Mouse (Mus musculus): ENCODE measurements at regions not wholly inside any gene's neighbourhood (a gene's known extent, or its start where the extent isn't known, plus 50 kb on each side); places are given as distances from the start of the nearest gene placed in this dataset.

DNA sequence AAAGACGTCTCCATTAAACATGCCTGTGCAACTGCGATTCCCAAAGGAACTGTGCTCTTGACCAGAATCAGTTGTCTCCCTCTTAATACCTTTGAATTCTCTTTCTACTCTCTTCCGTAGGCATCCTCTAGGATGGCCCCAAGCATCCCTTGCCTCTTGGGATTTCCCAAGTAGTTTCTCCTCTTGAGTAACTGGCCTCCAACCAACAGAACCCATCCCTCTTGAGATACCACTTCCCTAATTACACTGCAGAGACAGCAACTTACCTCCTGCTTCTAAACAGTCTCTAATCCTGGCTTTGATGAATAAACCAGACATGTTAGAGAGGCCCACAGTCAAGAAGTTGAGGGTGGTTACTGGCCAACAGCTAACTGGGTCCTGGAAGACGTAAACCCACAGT lies 129.7 kb downstream of the Mreg start:
- Histone ChIP-seq H3K27ac (ENCODE audit: low read length) (no peak overlapping the region), H3K4me2 (ENCODE audit: low read depth, low read length) (no peak overlapping the region), H3K9ac (ENCODE audit: low read length) (no peak overlapping the region), H3K27me3 (ENCODE audit: control insufficient read depth, insufficient read depth, low read length) (no peaks in the 10 kb centered on the region), H3K36me3 (ENCODE audit: control insufficient read depth, insufficient read depth, low read length) (no peaks in the 10 kb centered on the region), H3K9me3 (replicated peaks; ENCODE audit: control insufficient read depth, low read length) (no peaks in the 10 kb centered on the region), H3K4me3 (replicated peaks; ENCODE audit: low read length) (no peak overlapping the region), H3K4me1 (ENCODE audit: control insufficient read depth, insufficient read depth, low read length) (no peaks in the 10 kb centered on the region)
- 77% methylated on average over 4 of the region's 4 CpGs for WGBS
- ATAC-seq (ENCODE audit: insufficient read depth, low FRiP score), result no peak

DNA sequence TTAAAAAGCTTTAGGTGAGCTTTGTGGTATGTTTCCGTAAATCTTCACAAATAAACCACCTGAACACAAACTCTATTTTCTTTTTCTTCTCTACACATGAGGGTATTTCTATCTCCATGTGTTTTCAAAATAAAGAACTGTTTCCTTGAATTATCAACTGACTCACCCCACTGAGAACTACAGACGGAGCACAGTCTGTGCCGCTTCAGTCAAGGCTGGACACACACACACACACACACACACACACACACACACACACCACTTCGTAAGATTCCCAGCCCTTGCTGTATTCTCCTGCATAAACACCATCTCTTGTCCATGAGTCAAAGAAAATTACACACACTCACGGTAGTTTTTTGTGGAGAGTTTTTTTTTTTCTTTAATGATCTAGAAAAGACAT lies 130.3 kb downstream of the Mreg start:
- no peaks in the 10 kb centered on the region for H3K9me3 ChIP-seq (replicated peaks; ENCODE audit: control insufficient read depth, low read length)
- H3K27ac ChIP-seq (ENCODE audit: low read length), result no peak overlapping the region
- H3K27me3 ChIP-seq (ENCODE audit: control insufficient read depth, insufficient read depth, low read length), result no peaks in the 10 kb centered on the region
- H3K4me3 ChIP-seq (replicated peaks; ENCODE audit: low read length), result no peak overlapping the region
- WGBS, result 68% methylated on average over 5 of the region's 5 CpGs
- H3K9ac ChIP-seq (ENCODE audit: low read length), result no peak overlapping the region
- no peak overlapping the region for H3K4me2 ChIP-seq (ENCODE audit: low read depth, low read length)
- H3K36me3 ChIP-seq (ENCODE audit: control insufficient read depth, insufficient read depth, low read length), result no peaks in the 10 kb centered on the region
- no peaks in the 10 kb centered on the region for H3K4me1 ChIP-seq (ENCODE audit: control insufficient read depth, insufficient read depth, low read length)
- no peak for ATAC-seq (ENCODE audit: insufficient read depth, low FRiP score)

DNA sequence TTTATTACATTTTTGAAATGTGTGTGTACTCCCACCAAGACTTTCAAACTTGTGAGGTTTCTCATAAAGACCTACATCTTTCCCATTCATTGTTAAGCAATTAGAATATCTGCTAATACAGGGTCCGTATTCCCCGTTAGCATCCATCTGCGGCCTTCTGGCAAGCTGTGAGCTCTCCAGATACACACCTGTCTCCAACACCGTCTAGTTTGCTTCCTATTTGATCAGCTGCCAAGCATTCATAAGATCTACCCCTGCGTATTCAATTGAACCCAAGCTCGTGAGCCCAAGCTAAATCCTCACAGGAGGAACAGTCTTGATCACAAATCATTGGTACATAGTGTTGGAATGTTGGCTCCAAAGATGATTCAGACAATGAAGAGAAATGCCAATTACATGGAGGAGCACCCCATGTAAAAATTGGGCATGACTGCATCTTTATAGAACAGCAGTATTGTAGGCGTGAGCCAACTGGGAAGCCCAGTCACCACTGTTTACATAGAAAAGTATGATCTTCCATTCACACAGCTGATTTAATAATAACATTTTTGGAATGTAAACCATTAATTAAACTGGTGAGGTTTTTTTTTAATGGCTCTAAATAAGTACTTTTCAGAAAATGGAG lies 133.1 kb downstream of the Mreg start:
- no peak overlapping the region for H3K9ac ChIP-seq (ENCODE audit: low read length)
- no peak overlapping the region for H3K4me2 ChIP-seq (ENCODE audit: low read depth, low read length)
- no peak overlapping the region for H3K27ac ChIP-seq (ENCODE audit: low read length)
- H3K4me3 ChIP-seq (replicated peaks; ENCODE audit: low read length), result no peak overlapping the region
- no peaks in the 10 kb centered on the region for H3K27me3 ChIP-seq (ENCODE audit: control insufficient read depth, insufficient read depth, low read length)
- no peaks in the 10 kb centered on the region for H3K9me3 ChIP-seq (replicated peaks; ENCODE audit: control insufficient read depth, low read length)
- 59% methylated on average over 7 of the region's 7 CpGs for WGBS
- ATAC-seq (ENCODE audit: insufficient read depth, low FRiP score), result no peak
- no peaks in the 10 kb centered on the region for H3K36me3 ChIP-seq (ENCODE audit: control insufficient read depth, insufficient read depth, low read length)
- H3K4me1 ChIP-seq (ENCODE audit: control insufficient read depth, insufficient read depth, low read length), result no peaks in the 10 kb centered on the region

DNA sequence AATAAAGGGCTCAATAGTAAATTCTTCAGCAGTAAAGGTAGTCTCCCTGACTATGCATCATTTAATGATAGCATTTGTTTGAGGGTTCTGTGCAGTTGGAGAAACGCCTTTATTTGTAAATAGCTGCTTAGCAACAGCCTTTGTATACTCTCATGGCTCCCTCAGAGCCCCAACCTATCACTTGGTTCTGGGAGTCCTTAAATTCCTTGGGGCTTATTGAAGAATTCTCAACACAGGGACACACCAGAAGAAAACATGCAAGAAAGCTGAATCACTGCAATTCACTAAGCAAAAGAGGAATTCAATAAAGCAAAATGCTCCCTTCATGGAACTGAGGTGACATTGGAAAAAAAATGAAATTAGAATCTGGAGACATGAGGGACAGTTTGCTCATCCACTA lies 135.8 kb downstream of the Mreg start:
- H3K4me1 ChIP-seq (ENCODE audit: control insufficient read depth, insufficient read depth, low read length), result no peaks in the 10 kb centered on the region
- no peaks in the 10 kb centered on the region for H3K27me3 ChIP-seq (ENCODE audit: control insufficient read depth, insufficient read depth, low read length)
- 21% methylated on average over 1 of the region's 1 CpGs for WGBS
- no peak overlapping the region for H3K27ac ChIP-seq (ENCODE audit: low read length)
- H3K9me3 ChIP-seq (replicated peaks; ENCODE audit: control insufficient read depth, low read length), result no peaks in the 10 kb centered on the region
- H3K4me3 ChIP-seq (replicated peaks; ENCODE audit: low read length), result no peak overlapping the region
- ATAC-seq (ENCODE audit: insufficient read depth, low FRiP score), result no peak
- no peak overlapping the region for H3K9ac ChIP-seq (ENCODE audit: low read length)
- no peak overlapping the region for H3K4me2 ChIP-seq (ENCODE audit: low read depth, low read length)
- H3K36me3 ChIP-seq (ENCODE audit: control insufficient read depth, insufficient read depth, low read length), result no peaks in the 10 kb centered on the region

DNA sequence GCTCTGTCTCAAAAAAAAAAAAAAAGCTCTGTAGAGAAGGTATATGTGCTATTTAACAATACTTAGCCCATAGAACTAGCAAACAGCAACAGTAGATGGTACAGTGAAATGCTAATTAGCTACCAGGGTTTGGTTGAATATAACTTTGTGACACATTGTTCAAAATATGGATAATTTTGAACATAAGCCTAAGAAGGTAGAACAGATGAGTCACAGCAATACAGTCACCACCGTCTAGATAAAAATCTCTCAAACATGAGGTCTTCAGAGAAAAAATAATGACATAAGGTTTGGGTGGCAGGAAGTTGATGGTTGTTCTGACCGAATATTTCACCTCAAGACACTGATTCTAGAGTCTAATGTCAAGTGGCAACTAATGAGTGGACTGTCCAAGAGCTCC lies 136.6 kb downstream of the Mreg start:
- Histone ChIP-seq H3K27me3 (ENCODE audit: control insufficient read depth, insufficient read depth, low read length) (no peaks in the 10 kb centered on the region), H3K9me3 (replicated peaks; ENCODE audit: control insufficient read depth, low read length) (no peaks in the 10 kb centered on the region), H3K36me3 (ENCODE audit: control insufficient read depth, insufficient read depth, low read length) (no peaks in the 10 kb centered on the region), H3K9ac (ENCODE audit: low read length) (no peak overlapping the region), H3K4me3 (replicated peaks; ENCODE audit: low read length) (no peak overlapping the region), H3K27ac (ENCODE audit: low read length) (no peak overlapping the region), H3K4me1 (ENCODE audit: control insufficient read depth, insufficient read depth, low read length) (no peaks in the 10 kb centered on the region), H3K4me2 (ENCODE audit: low read depth, low read length) (no peak overlapping the region)
- WGBS, result 77% methylated on average over 2 of the region's 2 CpGs
- no peak for ATAC-seq (ENCODE audit: insufficient read depth, low FRiP score)

DNA sequence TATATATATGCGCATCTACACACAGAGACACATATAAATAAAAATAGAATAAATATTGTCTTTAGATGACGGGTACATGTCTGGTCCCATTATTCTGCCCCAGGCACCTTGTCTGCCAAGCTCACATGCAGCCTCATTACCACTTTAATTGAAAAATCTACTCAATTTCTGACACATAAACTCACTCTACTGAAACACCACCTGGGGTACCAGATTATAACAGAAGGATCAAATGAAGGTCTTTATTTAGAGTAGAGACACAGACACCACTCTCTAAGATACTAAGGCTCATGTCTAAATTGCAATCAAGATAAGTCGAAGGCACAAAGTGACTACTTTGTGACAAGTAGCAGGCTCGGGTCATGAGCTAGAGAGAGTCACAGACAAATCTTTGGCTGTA lies 138.9 kb downstream of the Mreg start:
- no peaks in the 10 kb centered on the region for H3K36me3 ChIP-seq (ENCODE audit: control insufficient read depth, insufficient read depth, low read length)
- no peak overlapping the region for H3K4me2 ChIP-seq (ENCODE audit: low read depth, low read length)
- H3K4me1 ChIP-seq (ENCODE audit: control insufficient read depth, insufficient read depth, low read length), result no peaks in the 10 kb centered on the region
- no peak overlapping the region for H3K27ac ChIP-seq (ENCODE audit: low read length)
- no peak overlapping the region for H3K9ac ChIP-seq (ENCODE audit: low read length)
- no peaks in the 10 kb centered on the region for H3K27me3 ChIP-seq (ENCODE audit: control insufficient read depth, insufficient read depth, low read length)
- H3K9me3 ChIP-seq (replicated peaks; ENCODE audit: control insufficient read depth, low read length), result no peaks in the 10 kb centered on the region
- WGBS, result 85% methylated on average over 4 of the region's 4 CpGs
- H3K4me3 ChIP-seq (replicated peaks; ENCODE audit: low read length), result no peak overlapping the region
- no peak for ATAC-seq (ENCODE audit: insufficient read depth, low FRiP score)

DNA sequence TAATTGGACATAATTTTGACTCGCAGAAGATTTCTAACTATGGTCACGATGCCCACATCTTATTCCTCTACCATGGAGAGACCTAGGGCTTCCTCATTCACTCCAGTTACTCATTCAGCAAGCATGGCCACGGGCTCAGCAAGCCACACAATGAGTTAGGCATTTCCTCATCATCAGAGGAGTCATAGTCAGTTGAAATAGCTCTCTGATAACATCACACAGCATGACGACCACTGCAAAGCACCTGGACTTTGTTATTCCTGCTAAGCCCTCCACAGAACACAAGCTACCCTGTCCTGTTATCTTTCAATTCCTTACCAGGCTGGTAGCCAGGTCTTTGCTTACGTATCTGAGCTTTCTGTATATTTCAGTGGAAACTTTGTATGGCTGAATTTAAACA lies 141.6 kb downstream of the Mreg start:
- no peak overlapping the region for H3K4me3 ChIP-seq (replicated peaks; ENCODE audit: low read length)
- peak; percentile 62; the same call in 1 of the 2 replicates for ATAC-seq (ENCODE audit: insufficient read depth, low FRiP score)
- whole genome bisulfite sequencing, result 45% methylated on average over 5 of the region's 5 CpGs
- no peaks in the 10 kb centered on the region for H3K27me3 ChIP-seq (ENCODE audit: control insufficient read depth, insufficient read depth, low read length)
- no peak overlapping the region for H3K27ac ChIP-seq (ENCODE audit: low read length)
- H3K36me3 ChIP-seq (ENCODE audit: control insufficient read depth, insufficient read depth, low read length), result no peaks in the 10 kb centered on the region
- no peaks in the 10 kb centered on the region for H3K9me3 ChIP-seq (replicated peaks; ENCODE audit: control insufficient read depth, low read length)
- H3K4me1 ChIP-seq (ENCODE audit: control insufficient read depth, insufficient read depth, low read length), result no peaks in the 10 kb centered on the region
- no peak overlapping the region for H3K4me2 ChIP-seq (ENCODE audit: low read depth, low read length)
- H3K9ac ChIP-seq (ENCODE audit: low read length), result no peak overlapping the region

DNA sequence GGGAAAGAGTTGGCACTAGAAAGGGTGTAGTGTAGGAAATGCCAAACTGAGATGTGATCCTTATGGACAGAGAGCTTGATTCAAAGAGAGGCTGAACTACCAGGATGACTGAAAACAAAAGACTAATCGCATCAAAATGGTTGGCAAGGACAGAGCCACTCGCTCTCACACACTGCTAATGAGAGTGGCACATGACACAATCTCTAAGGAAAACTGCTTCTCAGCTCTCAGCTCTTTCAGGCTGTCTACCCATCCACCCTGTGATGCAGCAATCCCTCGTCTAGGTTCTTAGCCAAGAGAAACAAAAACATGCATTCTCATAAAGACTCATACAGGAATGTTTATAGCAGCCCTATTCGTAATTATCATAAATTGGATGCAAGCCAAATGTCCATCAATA lies 143.1 kb downstream of the Mreg start:
- Histone ChIP-seq H3K27ac (ENCODE audit: low read length) (no peak overlapping the region), H3K27me3 (ENCODE audit: control insufficient read depth, insufficient read depth, low read length) (no peaks in the 10 kb centered on the region), H3K4me2 (ENCODE audit: low read depth, low read length) (no peak overlapping the region), H3K4me1 (ENCODE audit: control insufficient read depth, insufficient read depth, low read length) (no peaks in the 10 kb centered on the region), H3K9ac (ENCODE audit: low read length) (no peak overlapping the region), H3K9me3 (replicated peaks; ENCODE audit: control insufficient read depth, low read length) (no peaks in the 10 kb centered on the region), H3K36me3 (ENCODE audit: control insufficient read depth, insufficient read depth, low read length) (no peaks in the 10 kb centered on the region), H3K4me3 (replicated peaks; ENCODE audit: low read length) (no peak overlapping the region)
- WGBS, result 64% methylated on average over 4 of the region's 4 CpGs
- no peak for ATAC-seq (ENCODE audit: insufficient read depth, low FRiP score)

DNA sequence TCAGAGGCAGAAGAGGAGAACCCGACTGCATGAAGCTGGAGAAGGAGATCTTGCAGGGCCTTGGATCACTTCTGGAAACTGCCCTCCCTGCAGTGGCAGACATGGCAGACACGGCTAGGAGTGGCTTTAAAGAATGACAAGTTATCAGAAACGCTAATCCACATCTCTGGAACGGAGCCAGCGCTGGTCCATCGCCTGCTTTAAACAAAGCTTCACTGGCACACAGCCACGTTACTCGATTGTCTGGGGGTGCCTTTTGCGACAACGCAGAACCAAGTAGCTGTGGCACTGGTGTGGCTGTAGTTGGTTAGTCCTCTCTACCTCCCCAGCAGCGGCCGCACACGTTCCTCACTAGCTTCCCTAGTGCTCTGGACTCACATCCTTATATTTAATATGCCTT lies 147.0 kb downstream of the Mreg start:
- no peak for ATAC-seq (ENCODE audit: insufficient read depth, low FRiP score)
- Histone ChIP-seq H3K36me3 (ENCODE audit: control insufficient read depth, insufficient read depth, low read length) (no peaks in the 10 kb centered on the region), H3K4me1 (ENCODE audit: control insufficient read depth, insufficient read depth, low read length) (no peaks in the 10 kb centered on the region), H3K27ac (ENCODE audit: low read length) (no peak overlapping the region), H3K4me2 (ENCODE audit: low read depth, low read length) (0 out of 2 replicates have a peak overlapping the region, but pooled peaks have one; percentile 9), H3K9ac (ENCODE audit: low read length) (no peak overlapping the region), H3K4me3 (replicated peaks; ENCODE audit: low read length) (no peak overlapping the region), H3K9me3 (replicated peaks; ENCODE audit: control insufficient read depth, low read length) (no peaks in the 10 kb centered on the region), H3K27me3 (ENCODE audit: control insufficient read depth, insufficient read depth, low read length) (no peaks in the 10 kb centered on the region)
- 31% methylated on average over 13 of the region's 13 CpGs for WGBS

DNA sequence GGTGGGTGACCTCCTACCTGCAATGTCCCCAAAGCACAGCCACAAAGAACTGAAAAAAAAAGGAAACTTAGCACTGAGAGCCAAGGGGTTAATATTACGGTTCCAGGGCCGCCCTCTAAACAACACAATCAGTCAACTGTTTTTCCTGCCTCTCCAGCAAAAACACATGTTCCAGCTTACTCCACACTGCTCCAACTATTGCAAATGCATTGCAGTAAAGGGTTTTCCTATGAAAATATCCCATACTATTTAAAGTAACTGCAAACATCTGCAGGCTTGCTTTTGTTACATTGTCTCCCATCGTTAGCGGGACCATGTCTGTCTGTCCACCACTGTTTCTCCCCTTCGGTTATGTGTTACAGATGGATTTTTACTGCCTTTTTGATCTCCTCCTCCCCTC lies 151.7 kb downstream of the Mreg start:
- WGBS, result 49% methylated on average over 5 of the region's 5 CpGs
- H3K27me3 ChIP-seq (ENCODE audit: control insufficient read depth, insufficient read depth, low read length), result no peaks in the 10 kb centered on the region
- no peak overlapping the region for H3K4me3 ChIP-seq (replicated peaks; ENCODE audit: low read length)
- ATAC-seq (ENCODE audit: insufficient read depth, low FRiP score), result no peak
- H3K27ac ChIP-seq (ENCODE audit: low read length), result no peak overlapping the region
- peaks cover 4% of the 10 kb centered on the region; the same call in 1 of the 2 replicates for H3K4me1 ChIP-seq (ENCODE audit: control insufficient read depth, insufficient read depth, low read length)
- H3K36me3 ChIP-seq (ENCODE audit: control insufficient read depth, insufficient read depth, low read length), result no peaks in the 10 kb centered on the region
- H3K9me3 ChIP-seq (replicated peaks; ENCODE audit: control insufficient read depth, low read length), result no peaks in the 10 kb centered on the region
- no peak overlapping the region for H3K9ac ChIP-seq (ENCODE audit: low read length)
- no peak overlapping the region for H3K4me2 ChIP-seq (ENCODE audit: low read depth, low read length)

Measured in stomach, embryonic 16.5 days (tissue).